Mouse (Mus musculus) small intestine, adult 2 months (tissue): Measurements from ENCODE around the gene Ngef.

Experiments used
- CTCF ChIP-seq: fragments of 200-500 bp; IDR thresholded peaks from 2 replicates; pipeline ENCODE4 v1.5.1; 2012; ENCODE audit warnings: low read depth, mild to moderate bottlenecking, control low read depth, inconsistent platforms, low read length, moderate library complexity, mixed read lengths; ENCODE audit not compliant: insufficient replicate concordance, insufficient read length; ENCODE audit errors: extremely low read depth
- POLR2A ChIP-seq: fragments of 200-500 bp; IDR thresholded peaks from 2 replicates; pipeline ENCODE4 v1.6.1; 2012; ENCODE audit warnings: low read depth, mild to moderate bottlenecking, control low read depth, inconsistent platforms, low read length, moderate library complexity

DNA sequence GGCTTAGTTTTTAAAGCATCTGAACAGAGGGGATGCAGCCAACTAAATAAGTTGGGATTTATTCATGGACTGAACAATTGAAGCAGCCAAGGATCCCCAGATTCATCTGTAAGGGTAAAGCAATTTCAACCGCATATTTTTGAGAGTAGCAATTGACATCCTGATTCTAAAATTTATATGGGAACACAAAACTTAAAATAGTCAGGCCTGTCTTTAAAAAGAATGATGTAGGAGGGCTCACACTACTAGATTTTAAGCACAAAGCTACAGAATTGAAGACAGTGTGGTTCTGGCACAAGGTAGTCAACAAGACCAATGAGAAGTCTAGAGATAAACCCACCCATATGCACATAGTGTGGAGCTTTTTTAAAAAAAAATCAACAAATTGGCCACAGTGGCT lies 36.7 kb downstream of the Ngef start:
- TF ChIP-seq CTCF (no peak), POLR2A (no peak)
